Mouse (Mus musculus) limb, embryonic 10.5 days (tissue): ENCODE results near the gene Polr3c. TPM values are rescaled to one million over a fixed set of nuclear protein-coding genes. Genes with fewer than 3 reads are reported as not detected.
"Not testable (repeated sequence)": the region's sequence is repeated elsewhere in the genome, so short reads cannot be mapped to it uniquely, and the experiment has no call there.

Experiments used
- DNase-seq: peaks from one replicate; pipeline ENCODE4 v3.0.0-alpha.2; 2017; ENCODE audit warnings: low spot score
- H3K27ac ChIP-seq: fragments of 300-500 bp; sonication (generic); 2 replicates; pipeline ENCODE4 v1.5.1; 2016; ENCODE audit warnings: mild to moderate bottlenecking
- H3K27me3 ChIP-seq: fragments of 300-500 bp; sonication (generic); 2 replicates; pipeline ENCODE4 v1.6.1; 2016; ENCODE audit warnings: low read depth, mild to moderate bottlenecking; ENCODE audit not compliant: poor library complexity, severe bottlenecking
- H3K36me3 ChIP-seq: fragments of 300-500 bp; sonication (generic); 2 replicates; pipeline ENCODE4 v1.6.1; 2016; ENCODE audit warnings: mild to moderate bottlenecking, moderate library complexity
- H3K4me1 ChIP-seq: fragments of 300-500 bp; sonication (generic); 2 replicates; pipeline ENCODE4 v1.6.1; 2016
- H3K4me3 ChIP-seq: fragments of 300-500 bp; sonication (generic); 2 replicates; pipeline ENCODE4 v1.5.1; 2016; ENCODE audit warnings: mild to moderate bottlenecking, moderate library complexity
- H3K9me3 ChIP-seq: fragments of 300-500 bp; sonication (generic); replicated peaks from 2 replicates; pipeline ENCODE4 v1.6.1; 2016; ENCODE audit warnings: mild to moderate bottlenecking
- WGBS: fragments of 180-500 bp; shearing (Covaris S2); methylation state at CpG from one replicate; pipeline ENCODE4 v1.1.7; 2016; 5-methylcytosine and 5-hydroxymethylcytosine counted together
- polyA plus RNA-seq: library from polyadenylated mRNA; unstranded; fragments of >200 nt; fragmentation: Nextera tagmentation; extraction: Ambion mirVana; gene quantifications from 2 replicates; pipeline ENCODE4 v1.2.1, GENCODE M21; 2016

Polr3c gene
- polyA plus RNA-seq, result 50.2 and 51.4 TPM in 2 replicates

DNA sequence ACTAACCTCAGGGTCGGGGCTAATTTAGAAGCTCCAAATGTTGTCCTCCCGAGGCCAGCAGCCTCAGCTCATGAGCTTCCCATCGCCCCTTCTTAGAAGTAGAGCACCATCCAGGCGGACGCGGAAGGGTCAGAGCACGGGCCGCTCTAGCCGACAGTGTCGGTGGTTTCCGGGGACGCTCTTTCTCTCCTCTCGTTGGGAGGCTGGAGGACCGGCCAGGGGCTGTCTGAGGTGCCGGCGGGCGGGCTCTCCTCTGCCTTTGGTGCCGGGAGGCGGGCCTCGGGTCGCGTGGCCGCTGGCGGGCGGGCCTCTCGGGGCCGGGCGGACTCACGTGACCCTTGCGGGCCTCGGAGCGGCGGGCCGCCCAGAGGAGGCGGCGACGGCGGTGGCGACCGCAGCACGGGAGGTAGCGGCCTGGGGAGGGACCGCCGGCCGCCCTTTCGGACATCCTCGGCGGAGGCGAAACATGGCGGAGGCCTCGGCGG is at the start of gene Polr3c, which contains the start of gene Rnf115:
Polr3c (minus strand) TSS at position 286 of the 485 bp plus-strand sequence.
Rnf115 (plus strand) TSS at position 322 of the 485 bp plus-strand sequence.
- Histone ChIP-seq H3K9me3 (no peaks in the 10 kb centered on the region), H3K27me3 (no peaks in the 10 kb centered on the region), H3K4me1 (peaks cover 23% of the 10 kb centered on the region), H3K27ac (peak within 1 kb of the TSS; percentile 94), H3K36me3 (peaks cover 29% of the 10 kb centered on the region), H3K4me3 (peak within 1 kb of the TSS; percentile 96)
- under 1% methylated on average over 52 of the region's 52 CpGs for WGBS
- DNase-seq, result peak; percentile 96

DNA sequence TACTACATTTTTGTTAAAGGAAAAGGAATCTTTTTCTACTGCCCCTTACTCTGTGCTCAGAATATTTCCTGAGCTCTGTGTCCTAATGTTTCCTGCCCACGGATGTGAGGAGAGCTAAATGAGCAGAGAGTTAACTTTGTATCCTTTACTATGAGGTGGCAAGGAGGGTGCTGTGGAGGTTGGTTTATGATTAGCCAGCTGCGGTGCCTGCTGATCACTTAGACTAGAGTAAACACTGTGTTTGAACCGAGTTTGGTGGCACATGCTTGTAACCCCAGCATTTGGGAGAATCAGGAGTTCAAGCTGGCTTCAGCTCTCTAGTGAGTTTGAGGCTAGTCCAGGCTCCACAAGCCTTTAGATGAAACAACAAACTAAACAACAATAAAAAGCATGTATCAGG is 49.7 kb upstream of the Polr3c start:
- WGBS, result 84% methylated on average over 3 of the region's 3 CpGs
- Histone ChIP-seq H3K27me3 (no peaks in the 10 kb centered on the region), H3K4me1 (no peaks in the 10 kb centered on the region), H3K9me3 (no peaks in the 10 kb centered on the region), H3K36me3 (peaks cover 22% of the 10 kb centered on the region), H3K27ac (no peak overlapping the region), H3K4me3 (no peak overlapping the region)
- no peak for DNase-seq

DNA sequence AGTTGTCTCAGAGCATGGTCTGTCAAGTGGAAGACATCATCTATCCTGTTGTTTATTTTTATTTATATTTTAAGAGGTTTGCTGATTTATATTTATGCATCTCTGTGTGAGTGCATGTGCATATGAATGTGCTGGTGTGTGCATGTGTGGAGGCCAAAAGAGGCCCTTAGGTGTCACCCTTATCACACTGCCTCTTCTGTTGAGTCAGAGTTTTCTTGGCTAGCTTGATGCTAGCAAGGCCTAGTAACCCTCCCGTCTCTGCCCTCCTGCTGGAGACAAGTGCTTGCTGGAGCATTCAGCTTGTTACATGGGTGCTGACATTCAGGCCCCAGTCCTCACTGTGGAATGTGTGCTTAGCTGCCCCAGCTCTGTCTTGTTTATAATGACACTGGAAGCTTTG is 45.5 kb upstream of the Polr3c start:
- no peak for DNase-seq
- 69% methylated on average over 1 of the region's 1 CpGs for WGBS
- no peak overlapping the region for H3K27ac ChIP-seq
- no peak overlapping the region for H3K4me3 ChIP-seq
- H3K9me3 ChIP-seq, result no peaks in the 10 kb centered on the region
- H3K36me3 ChIP-seq, result peaks cover 24% of the 10 kb centered on the region
- H3K4me1 ChIP-seq, result no peaks in the 10 kb centered on the region
- H3K27me3 ChIP-seq, result no peaks in the 10 kb centered on the region

DNA sequence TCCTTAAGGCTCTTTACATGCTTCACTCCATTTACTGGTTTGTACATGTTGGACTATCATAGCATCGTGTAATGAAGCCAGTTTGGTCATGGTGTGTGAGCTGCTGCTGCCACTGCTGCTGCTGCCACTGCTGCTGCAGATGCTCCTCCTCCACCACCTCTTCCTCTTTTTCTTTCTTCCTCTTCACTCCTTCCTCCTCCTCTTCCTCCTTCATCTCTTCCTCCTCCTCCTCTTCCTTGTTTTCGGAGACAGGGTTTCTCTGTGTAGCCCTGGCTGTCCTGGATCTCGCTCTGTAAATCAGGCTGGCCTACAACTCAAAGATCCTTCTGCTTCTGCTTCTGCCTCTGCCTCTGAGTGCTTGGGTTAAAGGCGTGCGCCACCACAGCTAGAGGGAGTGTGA is 42.5 kb upstream of the Polr3c start:
- no peak overlapping the region for H3K4me3 ChIP-seq
- no peaks in the 10 kb centered on the region for H3K9me3 ChIP-seq
- no peaks in the 10 kb centered on the region for H3K27me3 ChIP-seq
- no peaks in the 10 kb centered on the region for H3K4me1 ChIP-seq
- no peak overlapping the region for H3K27ac ChIP-seq
- 91% methylated on average over 5 of the region's 5 CpGs for WGBS
- DNase-seq, result no peak
- peaks cover 13% of the 10 kb centered on the region; the same call in 1 of the 2 replicates for H3K36me3 ChIP-seq

DNA sequence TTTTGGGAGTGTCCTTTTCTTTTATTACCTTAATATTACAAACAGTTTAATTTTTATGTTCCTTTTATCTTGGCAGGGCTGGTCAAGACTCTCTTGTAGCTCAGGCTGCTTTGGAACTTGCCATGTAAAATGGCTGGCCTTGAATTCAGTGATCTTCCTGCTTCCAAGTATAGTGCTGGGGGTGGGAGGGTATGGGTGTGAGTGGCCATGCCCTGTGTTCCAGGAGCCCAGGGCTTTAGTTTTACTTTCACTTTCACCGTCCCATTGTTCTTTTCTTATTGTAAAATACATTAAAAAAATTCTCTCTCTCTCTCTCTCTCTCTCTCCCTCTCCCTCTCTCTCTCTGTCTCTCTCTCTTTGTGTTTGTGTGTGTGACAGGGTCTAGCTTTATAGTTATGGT is 37.1 kb upstream of the Polr3c start:
- DNase-seq, result no peak
- Histone ChIP-seq H3K4me3 (no peak overlapping the region), H3K27ac (no peak overlapping the region), H3K36me3 (peaks cover 32% of the 10 kb centered on the region), H3K9me3 (no peaks in the 10 kb centered on the region), H3K4me1 (no peaks in the 10 kb centered on the region), H3K27me3 (no peaks in the 10 kb centered on the region)
- WGBS, result 78% methylated on average over 1 of the region's 1 CpGs

DNA sequence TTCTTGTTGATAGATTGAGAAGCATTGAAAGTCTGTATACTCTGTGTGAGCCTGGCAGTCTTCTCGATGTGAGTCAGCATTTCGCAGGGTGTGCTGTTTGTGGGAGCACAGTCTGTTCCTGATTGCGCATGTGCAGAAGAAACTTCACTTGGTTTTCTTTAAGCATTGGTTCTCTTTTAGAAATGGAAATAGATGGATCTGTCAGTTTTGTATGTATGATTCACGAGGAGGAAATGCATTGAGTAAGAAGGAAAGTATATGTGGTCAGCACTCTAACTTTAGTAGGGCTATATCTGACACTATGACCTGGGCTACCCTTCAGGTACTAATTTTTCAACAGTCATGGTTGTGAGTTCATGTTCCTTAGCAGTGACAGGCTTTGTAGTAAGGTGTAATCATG is 32.3 kb upstream of the Polr3c start:
- H3K9me3 ChIP-seq, result no peaks in the 10 kb centered on the region
- no peak for DNase-seq
- H3K4me3 ChIP-seq, result no peak overlapping the region
- no peaks in the 10 kb centered on the region for H3K4me1 ChIP-seq
- 93% methylated on average over 4 of the region's 4 CpGs for WGBS
- H3K27me3 ChIP-seq, result no peaks in the 10 kb centered on the region
- H3K27ac ChIP-seq, result no peak overlapping the region
- H3K36me3 ChIP-seq, result peaks cover 39% of the 10 kb centered on the region

DNA sequence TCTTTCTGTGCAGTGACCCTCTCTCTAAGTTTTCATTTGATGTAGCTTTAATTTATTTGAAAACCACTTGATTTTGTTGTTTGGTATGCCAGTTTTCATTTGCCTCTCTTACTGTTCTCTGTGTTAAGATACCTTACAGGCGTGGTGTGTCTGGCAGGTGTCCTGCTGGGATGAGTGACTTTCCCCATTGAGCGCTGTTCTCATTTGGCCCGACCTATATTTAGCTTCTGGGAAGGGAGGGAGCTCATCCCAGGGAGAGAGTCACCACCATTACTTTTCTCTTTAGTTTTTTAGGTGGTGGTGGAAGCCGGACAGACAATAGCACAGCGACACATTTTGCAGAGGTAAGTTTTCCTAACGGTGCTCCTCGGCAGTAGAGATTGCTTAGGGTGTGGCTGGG is 30.3 kb upstream of the Polr3c start:
- Histone ChIP-seq H3K27ac (no peak overlapping the region), H3K36me3 (peaks cover 32% of the 10 kb centered on the region), H3K4me1 (no peaks in the 10 kb centered on the region), H3K27me3 (no peaks in the 10 kb centered on the region), H3K9me3 (no peaks in the 10 kb centered on the region), H3K4me3 (no peak overlapping the region)
- 82% methylated on average over 7 of the region's 7 CpGs for WGBS
- DNase-seq, result no peak

DNA sequence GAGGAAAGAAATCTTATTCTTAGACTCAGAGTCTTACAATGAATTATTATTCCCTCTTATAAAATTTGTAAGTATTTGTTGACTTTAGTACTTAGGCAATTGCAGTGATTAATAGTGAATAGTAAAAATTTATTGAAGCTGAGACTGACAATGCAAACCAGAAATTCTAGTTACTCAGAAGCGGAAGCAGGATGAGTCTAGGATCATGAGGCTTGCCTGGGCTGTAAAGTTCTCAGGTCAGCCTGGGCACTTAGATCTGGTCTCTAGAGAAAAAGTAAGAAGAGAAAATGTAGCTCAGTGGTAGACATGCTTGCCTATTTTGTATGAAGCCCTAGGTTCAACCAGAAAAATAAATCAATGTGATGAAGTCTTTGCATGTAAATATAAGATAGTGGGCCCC is 28.5 kb upstream of the Polr3c start:
- H3K27ac ChIP-seq, result no peak overlapping the region
- H3K27me3 ChIP-seq, result no peaks in the 10 kb centered on the region
- peaks cover 23% of the 10 kb centered on the region for H3K36me3 ChIP-seq
- no peak for DNase-seq
- no peaks in the 10 kb centered on the region for H3K9me3 ChIP-seq
- 100% methylated on average over 1 of the region's 1 CpGs for WGBS
- no peaks in the 10 kb centered on the region for H3K4me1 ChIP-seq
- H3K4me3 ChIP-seq, result no peak overlapping the region

DNA sequence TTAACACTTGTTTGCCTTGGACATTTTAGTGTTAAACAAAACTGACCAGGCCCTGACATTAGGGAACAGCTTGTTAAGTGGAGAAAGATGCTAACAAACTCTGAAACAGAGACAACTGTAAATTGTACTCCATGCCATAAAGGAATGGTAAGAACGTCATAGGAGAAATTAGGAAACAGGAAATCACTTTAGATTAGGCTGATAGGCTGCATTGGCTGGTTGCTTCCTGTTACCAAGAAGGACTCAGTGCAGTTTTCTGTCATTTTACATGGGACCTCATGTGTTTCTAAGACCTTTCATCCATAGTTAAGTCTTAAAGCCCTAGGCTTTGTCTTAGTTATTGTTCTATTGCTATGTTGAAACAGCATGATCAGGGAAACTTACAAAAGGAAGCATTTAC is 19.4 kb upstream of the Polr3c start:
- no peak for DNase-seq
- WGBS, result 69% methylated on average over 1 of the region's 1 CpGs
- Histone ChIP-seq H3K27ac (no peak overlapping the region), H3K9me3 (no peaks in the 10 kb centered on the region), H3K4me1 (no peaks in the 10 kb centered on the region), H3K4me3 (no peak overlapping the region), H3K36me3 (no peaks in the 10 kb centered on the region), H3K27me3 (no peaks in the 10 kb centered on the region)

DNA sequence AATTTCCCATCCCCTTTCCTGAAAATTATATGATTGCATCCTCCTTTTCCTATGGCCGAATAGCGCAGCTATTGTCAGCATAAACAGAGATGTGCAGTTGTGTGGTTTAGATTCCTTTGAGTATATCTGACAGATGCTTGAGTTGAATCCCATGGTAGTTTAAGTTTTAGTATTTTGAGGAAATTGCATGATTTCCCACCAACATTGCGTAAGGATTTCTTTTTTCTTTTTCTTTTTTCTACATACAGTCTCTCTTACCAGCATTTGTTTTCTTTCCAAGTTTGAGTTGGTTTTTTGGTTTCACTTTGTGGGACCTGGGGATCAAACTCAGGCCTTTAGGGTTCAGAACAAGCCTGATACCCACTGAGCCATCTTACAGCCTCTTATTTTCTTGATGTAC is 16.9 kb upstream of the Polr3c start:
- Histone ChIP-seq H3K27me3 (no peaks in the 10 kb centered on the region), H3K27ac (no peak overlapping the region), H3K36me3 (no peaks in the 10 kb centered on the region), H3K4me1 (no peaks in the 10 kb centered on the region), H3K9me3 (no peaks in the 10 kb centered on the region), H3K4me3 (no peak overlapping the region)
- 95% methylated on average over 3 of the region's 3 CpGs for WGBS
- DNase-seq, result no peak

DNA sequence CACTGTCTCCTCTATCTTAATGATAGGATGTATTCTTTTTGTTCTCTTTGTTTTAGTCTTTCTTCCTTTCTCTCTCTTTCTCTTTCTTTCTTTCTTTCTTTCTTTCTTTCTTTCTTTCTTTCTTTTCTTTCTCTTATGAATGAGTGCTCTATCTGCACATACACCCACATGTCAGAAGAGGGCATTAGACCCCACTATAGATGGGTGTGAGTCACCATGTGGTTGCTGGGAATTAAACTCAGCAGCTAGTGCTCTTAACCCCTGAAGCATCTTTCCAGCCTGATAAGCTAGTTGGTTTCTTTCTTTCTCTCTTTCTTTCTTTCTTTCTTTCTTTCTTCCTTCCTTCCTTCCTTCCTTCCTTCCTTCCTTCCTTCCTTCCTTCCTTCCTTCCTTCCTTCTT is 12.9 kb upstream of the Polr3c start:
- DNase-seq, H3K9me3 ChIP-seq, H3K27ac ChIP-seq, H3K4me3 ChIP-seq, H3K27me3 ChIP-seq, H3K36me3 ChIP-seq, H3K4me1 ChIP-seq: not testable (repeated sequence)

DNA sequence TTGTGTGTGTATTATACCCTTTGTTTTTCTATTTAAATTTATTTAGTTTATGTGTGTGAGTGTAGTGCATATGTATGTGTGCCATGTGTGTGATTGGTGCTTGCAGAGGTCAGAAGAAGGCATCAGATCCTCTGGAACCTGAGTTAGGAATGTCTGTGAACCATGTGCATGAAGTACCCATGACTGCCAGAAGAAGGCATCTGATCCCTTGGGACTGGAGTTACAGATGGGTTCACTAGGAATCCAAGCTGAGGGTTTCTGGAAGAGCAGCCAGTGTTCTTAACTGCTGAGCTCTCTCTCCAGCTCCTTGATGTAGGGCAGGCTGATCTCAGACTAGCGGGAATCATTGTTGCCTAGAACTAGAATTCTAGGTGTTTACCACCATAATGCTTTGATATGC is 10.6 kb upstream of the Polr3c start:
- DNase-seq, result no peak
- Histone ChIP-seq H3K4me1 (no peaks in the 10 kb centered on the region), H3K27me3 (no peaks in the 10 kb centered on the region), H3K27ac (no peak overlapping the region), H3K36me3 (no peaks in the 10 kb centered on the region), H3K9me3 (no peaks in the 10 kb centered on the region), H3K4me3 (no peak overlapping the region)
- WGBS, result 93% methylated on average over 1 of the region's 1 CpGs

DNA sequence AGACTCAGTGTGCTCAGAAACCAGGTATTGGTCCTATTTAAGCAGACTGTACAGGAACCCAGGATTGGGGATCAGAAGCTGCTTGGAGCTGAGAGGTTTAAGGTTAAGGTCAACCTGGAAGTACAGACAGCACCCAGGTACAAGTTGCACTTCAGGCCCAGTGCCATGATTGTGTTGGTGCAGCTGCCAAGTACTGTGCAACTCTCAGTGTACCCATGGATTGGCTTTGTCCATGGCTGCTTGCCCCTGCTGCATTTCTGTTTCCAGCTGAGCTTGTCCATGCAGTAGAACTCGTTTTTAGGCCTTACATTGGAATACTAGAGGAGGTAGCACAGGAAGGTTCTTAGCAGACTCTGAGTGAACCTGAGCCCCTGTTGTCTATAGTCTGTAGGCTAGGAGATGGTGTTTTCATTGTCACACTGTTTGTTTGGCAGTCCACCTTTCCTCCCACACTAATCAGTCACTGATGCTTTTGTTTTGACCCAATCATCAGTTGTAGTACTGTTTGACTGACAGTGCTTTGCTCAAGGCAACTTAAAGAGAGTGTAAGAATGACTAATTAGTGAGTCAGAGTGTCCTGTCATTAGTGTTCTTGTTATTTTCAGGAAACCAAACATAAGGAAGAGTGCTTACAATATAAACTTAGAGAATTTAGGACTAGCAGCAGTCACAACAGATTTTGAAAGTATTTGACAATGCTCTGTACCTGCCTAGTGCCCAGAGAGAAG is 9.7 kb upstream of the Polr3c start:
- no peaks in the 10 kb centered on the region for H3K9me3 ChIP-seq
- H3K4me1 ChIP-seq, result no peaks in the 10 kb centered on the region
- WGBS, result 68% methylated on average over 1 of the region's 1 CpGs
- H3K27me3 ChIP-seq, result no peaks in the 10 kb centered on the region
- H3K27ac ChIP-seq, result no peak overlapping the region
- no peak for DNase-seq
- H3K4me3 ChIP-seq, result no peak overlapping the region
- 0 out of 2 replicates have a peak, but pooled peaks cover 3% of the 10 kb centered on the region for H3K36me3 ChIP-seq

DNA sequence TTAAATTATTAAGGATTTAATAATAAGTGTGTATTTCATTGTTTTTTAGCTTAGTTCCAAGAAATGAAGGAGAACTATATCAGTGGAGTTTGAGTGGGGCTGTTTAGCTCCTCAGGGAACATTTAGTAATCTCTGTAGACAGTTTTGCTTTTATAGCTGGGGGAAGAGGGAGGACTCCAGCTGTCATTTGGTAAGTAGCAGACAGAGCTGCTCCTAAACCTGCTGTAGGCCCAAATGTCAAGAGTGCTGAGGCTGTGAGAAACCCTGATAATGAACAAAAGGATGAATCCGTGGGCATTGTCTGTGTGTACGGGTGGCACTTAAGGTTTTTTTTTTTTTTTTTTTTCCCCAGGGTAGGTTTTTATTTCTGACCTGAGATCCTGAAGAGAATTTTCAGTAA is 7.8 kb upstream of the Polr3c start:
- Histone ChIP-seq H3K27ac (no peak overlapping the region), H3K4me1 (0 out of 2 replicates have a peak, but pooled peaks cover 4% of the 10 kb centered on the region), H3K27me3 (no peaks in the 10 kb centered on the region), H3K36me3 (0 out of 2 replicates have a peak, but pooled peaks cover 3% of the 10 kb centered on the region), H3K4me3 (no peak overlapping the region), H3K9me3 (no peaks in the 10 kb centered on the region)
- DNase-seq, result no peak
- 98% methylated on average over 2 of the region's 2 CpGs for WGBS
